Mouse (Mus musculus): ENCODE measurements around the gene Dner. TPM values are rescaled to one million over a fixed set of nuclear protein-coding genes. Genes with fewer than 3 reads are reported as not detected.
"Not testable (repeated sequence)": the region's sequence is repeated elsewhere in the genome, so short reads cannot be mapped to it uniquely, and the experiment has no call there.

The Dner gene
- polyA plus RNA-seq, 1 experiment from 2014 or later, result 0.67 TPM

DNA sequence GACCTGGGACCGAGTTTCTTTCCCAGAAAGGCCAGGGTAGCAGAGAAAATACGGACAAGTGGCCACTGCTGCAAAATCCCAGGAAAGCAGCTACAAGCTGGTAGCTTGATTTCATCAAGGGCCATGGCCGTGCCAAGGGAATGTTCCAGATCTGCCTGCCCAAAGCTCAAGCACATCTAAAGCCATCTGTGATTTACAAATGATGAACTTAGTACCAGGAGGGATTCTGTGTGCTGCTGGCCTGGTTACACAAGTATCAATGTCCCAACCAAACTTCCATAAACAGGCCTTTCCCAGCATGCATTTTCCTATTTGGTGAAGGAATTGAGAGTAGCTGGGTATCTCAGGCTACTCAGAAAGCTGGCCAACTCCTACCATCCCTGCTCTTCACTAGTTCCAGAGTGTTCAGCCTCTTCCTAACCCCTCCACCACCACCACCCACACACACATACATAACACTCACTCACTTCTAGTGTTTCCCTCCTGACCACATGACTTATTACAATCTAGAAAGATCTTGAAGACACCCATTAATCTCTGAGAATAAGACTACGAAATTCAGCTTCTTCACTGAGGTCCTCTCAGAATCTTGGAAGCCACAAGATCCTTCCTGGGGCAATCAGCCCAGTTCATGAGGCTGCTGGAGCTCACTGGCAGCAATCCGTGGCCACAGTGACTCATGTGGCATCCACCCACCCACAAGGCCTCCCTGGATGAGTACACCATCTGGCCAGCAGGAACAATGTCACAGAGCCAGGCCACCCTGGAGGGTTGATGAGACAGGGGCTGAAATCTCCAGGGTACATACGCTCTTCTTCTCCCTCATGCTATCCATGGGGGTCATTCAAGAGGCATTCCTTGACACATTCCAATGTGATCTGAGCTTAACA, 336.2 kb downstream of the Dner start:
- WGBS, result 76% methylated on average over 6 of the region's 6 CpGs
- Histone ChIP-seq H3K9ac (no peak overlapping the region), H3K27me3 (no peaks in the 10 kb centered on the region), H3K4me1 (replicated peaks) (no peaks in the 10 kb centered on the region), H3K27ac (no peak overlapping the region), H3K36me3 (no peaks in the 10 kb centered on the region), H3K4me2 (no peak overlapping the region), H3K9me3 (replicated peaks) (no peaks in the 10 kb centered on the region), H3K4me3 (no peak overlapping the region)
- ATAC-seq (replicated peaks; ENCODE audit: insufficient number of reproducible peaks, insufficient read depth, low FRiP score, low read depth), result no peak

DNA sequence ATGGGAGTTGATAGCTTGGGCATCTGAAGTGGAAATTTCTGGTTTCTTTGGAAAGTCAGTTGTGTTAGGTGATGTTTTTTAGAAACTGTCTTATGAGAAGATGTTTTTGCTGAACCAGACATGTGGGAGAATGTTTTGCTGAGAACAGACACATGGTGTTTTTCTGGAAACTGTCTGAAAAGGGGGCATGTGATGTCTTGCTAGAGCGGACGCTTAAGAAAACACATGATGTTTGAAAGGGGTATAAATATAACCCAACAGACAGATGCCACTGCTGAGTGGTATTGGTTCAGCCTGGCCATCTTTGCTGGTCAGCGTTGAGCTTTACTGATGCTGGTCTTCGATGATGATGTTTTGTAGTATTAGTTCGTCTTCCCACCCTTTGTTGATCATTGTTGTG, 338.8 kb downstream of the Dner start:
- no peak overlapping the region for H3K4me3 ChIP-seq
- no peaks in the 10 kb centered on the region for H3K36me3 ChIP-seq
- no peak overlapping the region for H3K4me2 ChIP-seq
- no peak for ATAC-seq (replicated peaks; ENCODE audit: insufficient number of reproducible peaks, insufficient read depth, low FRiP score, low read depth)
- H3K27me3 ChIP-seq, result no peaks in the 10 kb centered on the region
- H3K4me1 ChIP-seq (replicated peaks), result no peaks in the 10 kb centered on the region
- 80% methylated on average over 5 of the region's 5 CpGs for WGBS
- no peak overlapping the region for H3K27ac ChIP-seq
- no peak overlapping the region for H3K9ac ChIP-seq
- H3K9me3 ChIP-seq (replicated peaks), result no peaks in the 10 kb centered on the region

DNA sequence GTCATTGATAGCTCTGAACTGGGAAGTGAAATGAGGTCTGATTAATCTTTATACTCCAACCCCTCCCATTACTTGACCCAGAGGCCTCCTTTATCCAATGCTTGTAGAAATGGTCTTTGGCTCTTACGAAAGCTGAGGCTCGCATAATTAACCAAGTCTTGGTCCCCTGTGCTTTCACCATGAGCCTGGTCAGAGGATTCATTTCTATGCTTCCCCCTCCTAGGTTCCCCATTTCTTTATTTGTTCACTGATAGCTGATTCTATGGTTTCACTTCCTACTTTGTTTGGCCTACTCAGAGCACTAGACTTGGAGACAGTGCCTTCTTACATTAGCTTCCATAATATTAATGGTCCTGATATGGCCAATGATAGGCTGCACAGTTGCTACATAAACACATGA, 345.8 kb downstream of the Dner start:
- H3K36me3 ChIP-seq, result no peaks in the 10 kb centered on the region
- H3K4me3 ChIP-seq, result no peak overlapping the region
- H3K9me3 ChIP-seq (replicated peaks), result no peaks in the 10 kb centered on the region
- no peak overlapping the region for H3K27ac ChIP-seq
- H3K27me3 ChIP-seq, result no peaks in the 10 kb centered on the region
- 89% methylated on average over 2 of the region's 2 CpGs for WGBS
- no peak overlapping the region for H3K4me2 ChIP-seq
- H3K4me1 ChIP-seq (replicated peaks), result no peaks in the 10 kb centered on the region
- no peak for ATAC-seq (replicated peaks; ENCODE audit: insufficient number of reproducible peaks, insufficient read depth, low FRiP score, low read depth)
- H3K9ac ChIP-seq, result no peak overlapping the region

DNA sequence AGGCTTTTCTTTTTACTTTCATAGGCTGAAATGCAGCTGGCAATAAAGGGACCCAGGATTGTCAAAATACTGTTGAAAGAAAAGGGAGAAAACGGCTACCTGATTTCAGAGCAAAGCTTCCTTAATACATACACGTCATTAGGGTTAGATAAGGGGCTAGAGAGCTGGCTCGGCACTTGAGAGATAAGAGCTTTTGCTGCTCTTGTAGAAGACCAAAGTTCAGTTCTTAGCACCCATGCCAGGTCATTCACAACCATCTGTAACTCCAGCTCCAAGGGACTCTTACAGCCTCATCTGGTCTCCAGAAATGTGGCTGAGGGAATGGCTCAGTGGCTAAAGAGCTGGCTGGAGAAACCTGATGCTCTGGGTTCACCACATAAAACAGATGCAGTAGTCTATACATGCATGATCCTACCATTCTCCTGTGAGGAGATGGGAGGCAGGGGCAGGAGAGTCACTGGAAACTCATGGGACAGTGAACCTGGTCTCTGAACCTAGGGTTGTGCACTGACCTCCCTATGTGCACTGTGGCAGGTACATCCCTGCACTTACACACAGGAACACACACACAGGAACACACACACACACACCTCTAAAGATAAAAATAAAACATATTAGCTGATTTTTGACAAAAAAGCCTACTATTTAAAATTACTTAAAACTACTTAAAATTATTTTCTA, 348.1 kb downstream of the Dner start:
- Histone ChIP-seq H3K36me3 (no peaks in the 10 kb centered on the region), H3K9ac (no peak overlapping the region), H3K9me3 (replicated peaks) (no peaks in the 10 kb centered on the region), H3K4me3 (no peak overlapping the region), H3K4me2 (no peak overlapping the region), H3K4me1 (replicated peaks) (no peaks in the 10 kb centered on the region), H3K27ac (no peak overlapping the region), H3K27me3 (no peaks in the 10 kb centered on the region)
- 23% methylated on average over 3 of the region's 3 CpGs for WGBS
- no peak for ATAC-seq (replicated peaks; ENCODE audit: insufficient number of reproducible peaks, insufficient read depth, low FRiP score, low read depth)

DNA sequence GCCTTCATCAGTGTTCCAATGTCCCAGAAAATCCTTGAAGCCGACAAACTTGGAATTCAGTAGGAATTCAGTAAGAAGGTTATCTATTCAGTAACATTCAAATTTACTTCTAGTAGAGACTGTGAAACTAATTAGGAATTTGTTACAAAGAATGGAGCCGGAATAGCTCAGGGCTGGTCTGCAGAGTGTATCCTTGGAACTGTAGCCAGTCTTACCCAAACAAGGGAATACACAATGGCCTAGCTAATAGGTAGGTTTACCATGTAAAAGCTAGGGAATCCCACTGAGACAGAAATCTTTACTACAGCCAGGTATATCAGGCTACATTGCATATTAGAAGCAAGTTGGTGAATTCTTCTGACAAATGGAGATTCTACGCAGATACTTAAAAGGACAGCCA, 363.2 kb downstream of the Dner start:
- not testable (repeated sequence) for H3K36me3 ChIP-seq; H3K9ac ChIP-seq; H3K27me3 ChIP-seq; H3K27ac ChIP-seq; ATAC-seq (replicated peaks; ENCODE audit: insufficient number of reproducible peaks, insufficient read depth, low FRiP score, low read depth); H3K9me3 ChIP-seq (replicated peaks); H3K4me1 ChIP-seq (replicated peaks); H3K4me2 ChIP-seq; H3K4me3 ChIP-seq
- WGBS, result 56% methylated on average over 3 of the region's 3 CpGs

DNA sequence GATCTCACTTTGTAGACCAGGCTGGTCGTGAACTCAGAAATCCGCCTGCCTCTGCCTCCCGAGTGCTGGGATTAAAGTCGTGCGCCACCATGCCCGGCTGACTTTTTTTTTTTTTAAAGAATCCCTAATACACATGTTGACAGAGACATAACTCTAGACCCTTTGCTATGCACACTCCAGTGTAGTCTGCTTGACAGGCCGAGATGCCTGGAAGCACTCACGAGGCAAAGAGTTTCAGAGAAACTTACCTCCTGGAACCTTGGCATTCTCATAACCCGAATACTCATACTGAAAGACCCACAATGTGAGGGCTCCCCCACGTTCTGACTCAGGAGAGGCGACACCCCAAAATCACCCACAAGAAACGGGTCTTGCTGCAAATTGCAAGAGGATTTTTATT, 364.2 kb downstream of the Dner start:
- H3K9me3 ChIP-seq (replicated peaks); H3K9ac ChIP-seq; H3K36me3 ChIP-seq; H3K27me3 ChIP-seq; H3K4me3 ChIP-seq; ATAC-seq (replicated peaks; ENCODE audit: insufficient number of reproducible peaks, insufficient read depth, low FRiP score, low read depth); H3K27ac ChIP-seq; H3K4me2 ChIP-seq; H3K4me1 ChIP-seq (replicated peaks): not testable (repeated sequence)
- WGBS, result 79% methylated on average over 12 of the region's 12 CpGs

DNA sequence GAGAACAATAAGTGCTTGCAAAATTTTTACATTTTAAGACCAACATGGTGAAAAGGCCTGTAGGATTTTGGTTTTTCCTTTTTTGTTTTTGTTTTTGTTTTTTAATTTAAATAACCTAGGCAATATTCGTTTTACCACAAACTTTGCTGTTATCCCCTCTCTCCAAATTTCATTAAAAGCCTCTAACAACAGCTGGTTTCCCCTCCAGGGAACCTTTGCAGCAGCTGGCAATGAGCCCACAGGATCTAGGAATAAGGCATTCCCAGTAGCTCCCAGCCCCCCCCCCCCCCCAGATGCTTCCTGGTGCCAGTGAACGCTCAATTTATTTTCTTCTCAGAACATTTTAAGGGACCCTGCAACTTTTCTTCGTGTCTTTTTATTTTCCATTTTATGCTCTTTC, 370.7 kb downstream of the Dner start:
- Histone ChIP-seq H3K4me2 (no peak overlapping the region), H3K4me1 (replicated peaks) (no peaks in the 10 kb centered on the region), H3K9me3 (replicated peaks) (no peaks in the 10 kb centered on the region), H3K27ac (no peak overlapping the region), H3K9ac (no peak overlapping the region), H3K4me3 (no peak overlapping the region), H3K36me3 (no peaks in the 10 kb centered on the region), H3K27me3 (no peaks in the 10 kb centered on the region)
- WGBS, result 40% methylated on average over 3 of the region's 3 CpGs
- ATAC-seq (replicated peaks; ENCODE audit: insufficient number of reproducible peaks, insufficient read depth, low FRiP score, low read depth), result no peak

DNA sequence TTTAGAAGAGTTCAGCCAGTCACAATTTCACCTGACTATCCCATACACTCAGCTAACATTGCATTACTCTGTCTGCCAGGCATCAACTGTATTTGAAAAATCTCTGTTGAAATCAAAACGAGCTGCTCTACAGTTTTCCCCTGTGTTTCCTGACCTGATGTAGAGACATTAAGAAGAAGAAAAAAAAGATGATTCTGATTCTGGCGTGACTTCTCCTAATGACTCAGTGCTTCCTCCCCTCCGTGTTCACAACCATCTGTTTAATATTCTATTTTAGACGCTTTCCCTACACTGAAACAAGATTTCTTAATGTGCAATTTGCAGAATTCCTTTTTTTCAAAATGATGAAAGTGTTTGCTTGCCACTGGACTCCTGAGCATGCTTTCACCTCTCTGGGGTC, 374.7 kb downstream of the Dner start:
- Histone ChIP-seq H3K9me3 (replicated peaks) (no peaks in the 10 kb centered on the region), H3K4me2 (no peak overlapping the region), H3K36me3 (no peaks in the 10 kb centered on the region), H3K4me1 (replicated peaks) (no peaks in the 10 kb centered on the region), H3K4me3 (no peak overlapping the region), H3K27me3 (no peaks in the 10 kb centered on the region), H3K9ac (no peak overlapping the region), H3K27ac (no peak overlapping the region)
- 50% methylated on average over 4 of the region's 4 CpGs for WGBS
- ATAC-seq (replicated peaks; ENCODE audit: insufficient number of reproducible peaks, insufficient read depth, low FRiP score, low read depth), result no peak

Small RNA genes lying within 50 kb of the gene (microRNA-seq; reads per million reads assigned to microRNA genes)
- 1.7 reads per million for gene Mir5126

Other genes starting within 250 kb of the Dner start
- gene Fbxo36, start 143.6 kb upstream of the Dner start, polyA plus RNA-seq (2015; fragmentation: Nextera tagmentation; extraction: Ambion mirVana), result 6.8 and 7.3 TPM in 2 replicates
- 43.4 and 51.0 TPM in 2 replicates for gene Trip12, start 144.3 kb upstream of the Dner start, polyA plus RNA-seq (2015; fragmentation: Nextera tagmentation; extraction: Ambion mirVana)
- gene Slc16a14, start 238.9 kb upstream of the Dner start, polyA plus RNA-seq (2015; fragmentation: Nextera tagmentation; extraction: Ambion mirVana), result 0.05 and 0.14 TPM in 2 replicates

Data from heart, embryonic 15.5 days (tissue).